Mouse (Mus musculus): Measurements from ENCODE around the gene Rangap1. TPM values are rescaled to one million over a fixed set of nuclear protein-coding genes. Genes with fewer than 3 reads are reported as not detected.

Gene Rangap1
- polyA plus RNA-seq, 1 experiment from 2014 or later, result 130 TPM

GRCm38 (mm10) chr15:81772431-81773120, 27.2 kb upstream of the Rangap1 start:
- Histone ChIP-seq H3K4me1 (replicated peaks; ENCODE audit: control insufficient read depth, insufficient read depth, low read length) (no peaks in the 10 kb centered on the region), H3K4me2 (replicated peaks; ENCODE audit: low read depth, low read length) (no peak overlapping the region), H3K27me3 (ENCODE audit: control insufficient read depth, insufficient read depth, low read length) (no peaks in the 10 kb centered on the region), H3K4me3 (ENCODE audit: low read depth, low read length) (no peak overlapping the region), H3K27ac (ENCODE audit: low read depth, low read length) (no peak overlapping the region), H3K36me3 (ENCODE audit: control insufficient read depth, insufficient read depth, low read length) (peaks cover 27% of the 10 kb centered on the region), H3K9ac (ENCODE audit: low read depth, low read length) (no peak overlapping the region), H3K9me3 (ENCODE audit: control insufficient read depth, low read length) (no peaks in the 10 kb centered on the region)
- DNase-seq (ENCODE audit: low spot score), result no peak
- ATAC-seq (ENCODE audit: low FRiP score), result no peak
- WGBS, result 71% methylated on average over 20 of the region's 20 CpGs

GRCm38 (mm10) chr15:81769037-81769436, 23.7 kb upstream of the Rangap1 start:
- Histone ChIP-seq H3K9ac (ENCODE audit: low read depth, low read length) (no peak overlapping the region), H3K36me3 (ENCODE audit: control insufficient read depth, insufficient read depth, low read length) (peaks cover 19% of the 10 kb centered on the region), H3K4me1 (replicated peaks; ENCODE audit: control insufficient read depth, insufficient read depth, low read length) (no peaks in the 10 kb centered on the region), H3K9me3 (ENCODE audit: control insufficient read depth, low read length) (no peaks in the 10 kb centered on the region), H3K27ac (ENCODE audit: low read depth, low read length) (no peak overlapping the region), H3K4me3 (ENCODE audit: low read depth, low read length) (no peak overlapping the region), H3K27me3 (ENCODE audit: control insufficient read depth, insufficient read depth, low read length) (no peaks in the 10 kb centered on the region), H3K4me2 (replicated peaks; ENCODE audit: low read depth, low read length) (no peak overlapping the region)
- no peak for ATAC-seq (ENCODE audit: low FRiP score)
- no peak for DNase-seq (ENCODE audit: low spot score)
- 49% methylated on average over 13 of the region's 13 CpGs for WGBS

- Histone ChIP-seq H3K27ac (ENCODE audit: low read depth, low read length) (no peak overlapping the region), H3K4me3 (ENCODE audit: low read depth, low read length) (no peak overlapping the region), H3K4me1 (replicated peaks; ENCODE audit: control insufficient read depth, insufficient read depth, low read length) (no peaks in the 10 kb centered on the region), H3K36me3 (ENCODE audit: control insufficient read depth, insufficient read depth, low read length) (peaks cover 8% of the 10 kb centered on the region), H3K4me2 (replicated peaks; ENCODE audit: low read depth, low read length) (no peak overlapping the region), H3K27me3 (ENCODE audit: control insufficient read depth, insufficient read depth, low read length) (no peaks in the 10 kb centered on the region), H3K9ac (ENCODE audit: low read depth, low read length) (no peak overlapping the region), H3K9me3 (ENCODE audit: control insufficient read depth, low read length) (no peaks in the 10 kb centered on the region)
- DNase-seq (ENCODE audit: low spot score) (no peak), ATAC-seq (ENCODE audit: low FRiP score) (no peak)
- 90% methylated on average over 5 of the region's 5 CpGs for WGBS
Measured at GRCm38 (mm10) chr15:81766439-81766838, 21.1 kb upstream of the Rangap1 start.

- Histone ChIP-seq H3K36me3 (ENCODE audit: control insufficient read depth, insufficient read depth, low read length) (peaks cover 8% of the 10 kb centered on the region), H3K4me3 (ENCODE audit: low read depth, low read length) (no peak overlapping the region), H3K4me2 (replicated peaks; ENCODE audit: low read depth, low read length) (no peak overlapping the region), H3K27ac (ENCODE audit: low read depth, low read length) (no peak overlapping the region), H3K9ac (ENCODE audit: low read depth, low read length) (no peak overlapping the region), H3K4me1 (replicated peaks; ENCODE audit: control insufficient read depth, insufficient read depth, low read length) (no peaks in the 10 kb centered on the region), H3K27me3 (ENCODE audit: control insufficient read depth, insufficient read depth, low read length) (no peaks in the 10 kb centered on the region), H3K9me3 (ENCODE audit: control insufficient read depth, low read length) (no peaks in the 10 kb centered on the region)
- ATAC-seq (ENCODE audit: low FRiP score) (no peak), DNase-seq (ENCODE audit: low spot score) (no peak)
- WGBS, result 94% methylated on average over 9 of the region's 9 CpGs
Measured at GRCm38 (mm10) chr15:81765651-81766050, 20.3 kb upstream of the Rangap1 start.

GRCm38 (mm10) chr15:81764573-81764972, 19.2 kb upstream of the Rangap1 start:
- H3K27ac ChIP-seq (ENCODE audit: low read depth, low read length), result no peak overlapping the region
- peaks cover 4% of the 10 kb centered on the region; the same call in 1 of the 2 replicates for H3K36me3 ChIP-seq (ENCODE audit: control insufficient read depth, insufficient read depth, low read length)
- DNase-seq (ENCODE audit: low spot score) (no peak), ATAC-seq (ENCODE audit: low FRiP score) (no peak)
- no peaks in the 10 kb centered on the region for H3K9me3 ChIP-seq (ENCODE audit: control insufficient read depth, low read length)
- H3K4me1 ChIP-seq (replicated peaks; ENCODE audit: control insufficient read depth, insufficient read depth, low read length), result no peaks in the 10 kb centered on the region
- no peak overlapping the region for H3K4me3 ChIP-seq (ENCODE audit: low read depth, low read length)
- no peak overlapping the region for H3K9ac ChIP-seq (ENCODE audit: low read depth, low read length)
- 91% methylated on average over 6 of the region's 6 CpGs for WGBS
- no peaks in the 10 kb centered on the region for H3K27me3 ChIP-seq (ENCODE audit: control insufficient read depth, insufficient read depth, low read length)
- no peak overlapping the region for H3K4me2 ChIP-seq (replicated peaks; ENCODE audit: low read depth, low read length)

GRCm38 (mm10) chr15:81761959-81762358, 16.6 kb upstream of the Rangap1 start:
- ATAC-seq (ENCODE audit: low FRiP score) (no peak), DNase-seq (ENCODE audit: low spot score) (no peak)
- Histone ChIP-seq H3K4me2 (replicated peaks; ENCODE audit: low read depth, low read length) (no peak overlapping the region), H3K4me1 (replicated peaks; ENCODE audit: control insufficient read depth, insufficient read depth, low read length) (no peaks in the 10 kb centered on the region), H3K4me3 (ENCODE audit: low read depth, low read length) (no peak overlapping the region), H3K36me3 (ENCODE audit: control insufficient read depth, insufficient read depth, low read length) (no peaks in the 10 kb centered on the region), H3K9me3 (ENCODE audit: control insufficient read depth, low read length) (no peaks in the 10 kb centered on the region), H3K27me3 (ENCODE audit: control insufficient read depth, insufficient read depth, low read length) (no peaks in the 10 kb centered on the region), H3K9ac (ENCODE audit: low read depth, low read length) (no peak overlapping the region), H3K27ac (ENCODE audit: low read depth, low read length) (no peak overlapping the region)
- WGBS, result 89% methylated on average over 3 of the region's 3 CpGs

GRCm38 (mm10) chr15:81761381-81761780, 16.1 kb upstream of the Rangap1 start:
- Histone ChIP-seq H3K4me3 (ENCODE audit: low read depth, low read length) (no peak overlapping the region), H3K27ac (ENCODE audit: low read depth, low read length) (no peak overlapping the region), H3K9ac (ENCODE audit: low read depth, low read length) (no peak overlapping the region), H3K4me2 (replicated peaks; ENCODE audit: low read depth, low read length) (no peak overlapping the region), H3K36me3 (ENCODE audit: control insufficient read depth, insufficient read depth, low read length) (no peaks in the 10 kb centered on the region), H3K9me3 (ENCODE audit: control insufficient read depth, low read length) (no peaks in the 10 kb centered on the region), H3K27me3 (ENCODE audit: control insufficient read depth, insufficient read depth, low read length) (no peaks in the 10 kb centered on the region), H3K4me1 (replicated peaks; ENCODE audit: control insufficient read depth, insufficient read depth, low read length) (no peaks in the 10 kb centered on the region)
- no peak for ATAC-seq (ENCODE audit: low FRiP score)
- DNase-seq (ENCODE audit: low spot score), result peak; percentile 13
- WGBS, result 80% methylated on average over 7 of the region's 7 CpGs

GRCm38 (mm10) chr15:81760361-81761079, 15.2 kb upstream of the Rangap1 start:
- whole genome bisulfite sequencing, result 95% methylated on average over 5 of the region's 5 CpGs
- Histone ChIP-seq H3K27ac (ENCODE audit: low read depth, low read length) (no peak overlapping the region), H3K4me3 (ENCODE audit: low read depth, low read length) (no peak overlapping the region), H3K9me3 (ENCODE audit: control insufficient read depth, low read length) (no peaks in the 10 kb centered on the region), H3K4me1 (replicated peaks; ENCODE audit: control insufficient read depth, insufficient read depth, low read length) (no peaks in the 10 kb centered on the region), H3K27me3 (ENCODE audit: control insufficient read depth, insufficient read depth, low read length) (no peaks in the 10 kb centered on the region), H3K36me3 (ENCODE audit: control insufficient read depth, insufficient read depth, low read length) (no peaks in the 10 kb centered on the region), H3K9ac (ENCODE audit: low read depth, low read length) (no peak overlapping the region), H3K4me2 (replicated peaks; ENCODE audit: low read depth, low read length) (no peak overlapping the region)
- ATAC-seq (ENCODE audit: low FRiP score), result no peak
- no peak for DNase-seq (ENCODE audit: low spot score)

- ATAC-seq (ENCODE audit: low FRiP score) (no peak), DNase-seq (ENCODE audit: low spot score) (no peak)
- Histone ChIP-seq H3K4me3 (ENCODE audit: low read depth, low read length) (no peak overlapping the region), H3K4me1 (replicated peaks; ENCODE audit: control insufficient read depth, insufficient read depth, low read length) (no peaks in the 10 kb centered on the region), H3K36me3 (ENCODE audit: control insufficient read depth, insufficient read depth, low read length) (no peaks in the 10 kb centered on the region), H3K9ac (ENCODE audit: low read depth, low read length) (no peak overlapping the region), H3K9me3 (ENCODE audit: control insufficient read depth, low read length) (no peaks in the 10 kb centered on the region), H3K27me3 (ENCODE audit: control insufficient read depth, insufficient read depth, low read length) (no peaks in the 10 kb centered on the region), H3K4me2 (replicated peaks; ENCODE audit: low read depth, low read length) (no peak overlapping the region), H3K27ac (ENCODE audit: low read depth, low read length) (no peak overlapping the region)
- 93% methylated on average over 3 of the region's 3 CpGs for WGBS
Measured at GRCm38 (mm10) chr15:81759542-81759941, 14.2 kb upstream of the Rangap1 start.

All from hindbrain, embryonic 11.5 days (tissue).